Mouse (Mus musculus) midbrain, embryonic 12.5 days (tissue): ENCODE measurements around the gene Zmiz1. TPM values are rescaled to one million over a fixed set of nuclear protein-coding genes. Genes with fewer than 3 reads are reported as not detected.
A peak's percentile ranks its signal among the peaks of the same experiment; 100 is the strongest.

Experiments used
- ATAC-seq: fragments of 200-750 bp; cut with Nextera tagmentation; 2 replicates; pipeline ENCODE4 v1.8.0; 2017; ENCODE audit warnings: low read depth, moderate TSS enrichment, moderate library complexity; ENCODE audit not compliant: low FRiP score
- H3K27ac ChIP-seq: fragments of 300-500 bp; sonication (generic); replicated peaks from 2 replicates; pipeline ENCODE4 v1.5.1; 2016; ENCODE audit warnings: mild to moderate bottlenecking
- H3K27me3 ChIP-seq: fragments of 300-500 bp; sonication (generic); 2 replicates; pipeline ENCODE4 v1.6.1; 2016; ENCODE audit warnings: mild to moderate bottlenecking
- H3K36me3 ChIP-seq: fragments of 300-500 bp; sonication (generic); 2 replicates; pipeline ENCODE4 v1.6.1; 2016
- H3K4me1 ChIP-seq: fragments of 300-500 bp; sonication (generic); 2 replicates; pipeline ENCODE4 v1.6.1; 2016
- H3K4me2 ChIP-seq: fragments of 300-500 bp; sonication (generic); replicated peaks from 2 replicates; pipeline ENCODE4 v1.6.1; 2016; ENCODE audit warnings: mild to moderate bottlenecking, moderate library complexity
- H3K4me3 ChIP-seq: fragments of 300-500 bp; sonication (generic); 2 replicates; pipeline ENCODE4 v1.5.1; 2016; ENCODE audit warnings: mild to moderate bottlenecking
- H3K9ac ChIP-seq: fragments of 300-500 bp; sonication (generic); replicated peaks from 2 replicates; pipeline ENCODE4 v1.6.1; 2016; ENCODE audit warnings: mild to moderate bottlenecking, moderate library complexity
- H3K9me3 ChIP-seq: fragments of 300-500 bp; sonication (generic); 2 replicates; pipeline ENCODE4 v1.6.1; 2016; ENCODE audit warnings: mild to moderate bottlenecking
- WGBS: fragments of 180-500 bp; shearing (Covaris S2); methylation state at CpG from one replicate; pipeline ENCODE4 v1.1.7; 2016; 5-methylcytosine and 5-hydroxymethylcytosine counted together
- polyA plus RNA-seq: library from polyadenylated mRNA; unstranded; fragments of >200 nt; fragmentation: Nextera tagmentation; extraction: Ambion mirVana; gene quantifications from 2 replicates; pipeline ENCODE4 v1.2.1, GENCODE M21; 2016

The Zmiz1 gene
- polyA plus RNA-seq, 1 experiment from 2014 or later = 79.4 TPM

DNA sequence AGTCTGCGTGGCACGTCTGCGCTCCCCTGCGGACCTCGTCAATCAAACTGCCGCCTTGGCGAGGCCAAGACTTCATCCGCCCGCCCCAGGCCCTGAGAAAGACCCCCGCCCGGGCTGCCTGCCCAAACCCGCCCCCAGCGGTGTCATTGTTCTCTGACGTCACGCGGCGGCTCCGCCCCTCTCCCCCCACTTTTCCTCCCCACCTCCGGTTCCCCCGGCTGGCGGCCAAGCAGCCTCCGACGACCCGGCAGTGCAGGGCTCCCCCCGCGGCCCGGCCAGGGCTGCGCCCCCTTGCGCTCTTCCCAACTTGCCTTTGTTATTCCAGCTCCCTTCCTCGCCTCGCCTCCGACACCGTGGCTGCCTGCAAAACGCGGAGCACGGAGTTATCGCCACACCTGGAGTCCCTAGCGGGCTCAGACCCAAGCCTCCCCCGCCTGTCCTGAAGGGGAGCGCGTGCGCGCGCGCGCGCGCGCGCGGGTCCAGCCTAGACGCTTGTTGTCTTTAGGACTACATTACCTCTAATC lies 1.5 kb upstream of the Zmiz1 start:
- no peaks in the 10 kb centered on the region for H3K27me3 ChIP-seq
- no peaks in the 10 kb centered on the region for H3K9me3 ChIP-seq
- H3K4me3 ChIP-seq = peak overlapping the region; percentile 98
- H3K27ac ChIP-seq = peak overlapping the region; percentile 99
- peaks cover 41% of the 10 kb centered on the region for H3K4me1 ChIP-seq
- under 1% methylated on average over 51 of the region's 52 CpGs for WGBS
- peak overlapping the region; percentile 96 for H3K4me2 ChIP-seq
- peak overlapping the region; percentile 100 for H3K9ac ChIP-seq
- H3K36me3 ChIP-seq = no peaks in the 10 kb centered on the region
- ATAC-seq = peak; percentile 85

DNA sequence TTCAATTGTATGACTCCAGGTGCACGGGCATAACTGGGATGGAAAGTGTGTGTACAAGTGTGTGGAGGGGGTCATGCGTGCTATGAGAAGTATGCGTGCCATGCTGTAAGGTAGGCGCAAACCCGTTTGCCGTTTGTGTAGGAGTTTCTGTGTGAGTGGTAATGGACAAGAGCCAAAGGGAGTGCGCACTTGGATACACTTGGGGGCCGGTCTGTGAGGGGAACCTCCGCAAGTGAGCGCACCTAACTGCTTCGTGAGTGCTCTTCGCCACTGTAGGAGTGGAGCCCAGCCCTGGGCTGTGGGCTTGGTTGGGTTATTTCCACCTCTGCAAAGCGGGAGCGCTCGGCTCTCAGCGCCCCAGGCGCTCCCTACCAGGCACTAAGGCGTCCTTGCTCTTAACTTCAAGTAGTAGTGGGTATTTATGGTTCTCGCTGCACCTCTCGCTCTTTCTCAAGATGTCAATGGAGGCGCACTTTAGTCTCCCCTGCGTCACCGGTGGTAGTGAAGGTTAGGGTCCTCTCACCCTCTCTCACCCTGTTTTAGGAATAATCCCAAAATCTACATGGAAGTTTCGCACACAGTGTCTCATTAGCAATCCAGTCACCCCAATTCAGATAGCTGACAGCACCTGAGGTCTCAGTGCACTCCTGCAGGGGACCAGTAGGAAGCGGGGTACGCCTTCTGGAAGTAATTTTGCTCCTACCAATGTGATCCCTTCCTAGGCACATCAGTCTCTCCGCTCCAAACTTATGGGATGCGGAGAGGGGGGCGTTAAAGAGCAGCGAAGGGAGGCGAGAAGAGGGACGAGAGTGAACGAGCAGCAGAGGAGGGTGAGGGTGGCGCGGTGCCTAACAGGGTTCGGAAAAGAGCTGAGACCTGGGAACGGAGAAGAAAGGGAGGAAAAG lies 622 bp upstream of the Zmiz1 start:
- Histone ChIP-seq H3K4me2 (peak overlapping the region; percentile 96), H3K4me3 (peak overlapping the region; percentile 98), H3K4me1 (peaks cover 50% of the 10 kb centered on the region), H3K27me3 (no peaks in the 10 kb centered on the region), H3K27ac (peak overlapping the region; percentile 99), H3K36me3 (no peaks in the 10 kb centered on the region), H3K9ac (peak overlapping the region; percentile 100), H3K9me3 (no peaks in the 10 kb centered on the region)
- WGBS = under 1% methylated on average over 37 of the region's 37 CpGs
- peak; percentile 13; the same call in 1 of the 2 replicates for ATAC-seq

DNA sequence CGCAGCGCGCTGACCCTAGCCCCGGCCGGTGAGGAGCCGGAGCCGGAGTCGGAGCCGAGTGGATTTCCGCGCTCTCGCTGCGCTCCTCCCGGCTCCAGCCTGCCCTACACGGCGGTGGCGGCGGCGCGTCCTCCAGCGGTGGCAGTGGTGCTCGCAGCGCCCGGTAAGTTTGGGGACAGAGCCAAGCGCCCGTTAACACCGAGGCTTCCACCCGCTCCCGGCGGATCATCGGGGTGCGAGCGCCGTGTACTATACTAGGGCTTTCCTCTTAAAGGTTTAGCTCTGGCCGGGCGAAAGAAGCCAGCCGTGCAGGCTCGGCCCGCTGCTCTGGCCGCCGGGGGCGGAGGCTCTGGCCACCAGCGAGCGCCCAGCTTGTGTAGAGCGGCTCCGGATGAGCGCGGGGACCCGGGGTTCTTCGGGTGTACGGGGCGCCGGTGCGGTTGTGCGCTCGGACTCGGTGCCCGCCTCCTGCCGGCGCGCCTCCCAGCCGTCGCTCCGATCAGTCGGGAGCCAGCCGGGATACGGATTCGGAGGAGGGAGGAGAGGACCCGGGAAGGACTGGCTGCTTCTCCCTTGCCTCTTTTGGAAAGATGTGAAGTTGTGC lies 511 bp downstream of the Zmiz1 start:
- peak; percentile 10; the same call in 1 of the 2 replicates for ATAC-seq
- Histone ChIP-seq H3K27ac (peak overlapping the region; percentile 99), H3K4me2 (peak overlapping the region; percentile 96), H3K4me1 (peaks cover 61% of the 10 kb centered on the region), H3K4me3 (peak overlapping the region; percentile 98), H3K9ac (peak overlapping the region; percentile 100), H3K36me3 (no peaks in the 10 kb centered on the region), H3K9me3 (no peaks in the 10 kb centered on the region), H3K27me3 (no peaks in the 10 kb centered on the region)
- under 1% methylated on average over 68 of the region's 69 CpGs for WGBS

DNA sequence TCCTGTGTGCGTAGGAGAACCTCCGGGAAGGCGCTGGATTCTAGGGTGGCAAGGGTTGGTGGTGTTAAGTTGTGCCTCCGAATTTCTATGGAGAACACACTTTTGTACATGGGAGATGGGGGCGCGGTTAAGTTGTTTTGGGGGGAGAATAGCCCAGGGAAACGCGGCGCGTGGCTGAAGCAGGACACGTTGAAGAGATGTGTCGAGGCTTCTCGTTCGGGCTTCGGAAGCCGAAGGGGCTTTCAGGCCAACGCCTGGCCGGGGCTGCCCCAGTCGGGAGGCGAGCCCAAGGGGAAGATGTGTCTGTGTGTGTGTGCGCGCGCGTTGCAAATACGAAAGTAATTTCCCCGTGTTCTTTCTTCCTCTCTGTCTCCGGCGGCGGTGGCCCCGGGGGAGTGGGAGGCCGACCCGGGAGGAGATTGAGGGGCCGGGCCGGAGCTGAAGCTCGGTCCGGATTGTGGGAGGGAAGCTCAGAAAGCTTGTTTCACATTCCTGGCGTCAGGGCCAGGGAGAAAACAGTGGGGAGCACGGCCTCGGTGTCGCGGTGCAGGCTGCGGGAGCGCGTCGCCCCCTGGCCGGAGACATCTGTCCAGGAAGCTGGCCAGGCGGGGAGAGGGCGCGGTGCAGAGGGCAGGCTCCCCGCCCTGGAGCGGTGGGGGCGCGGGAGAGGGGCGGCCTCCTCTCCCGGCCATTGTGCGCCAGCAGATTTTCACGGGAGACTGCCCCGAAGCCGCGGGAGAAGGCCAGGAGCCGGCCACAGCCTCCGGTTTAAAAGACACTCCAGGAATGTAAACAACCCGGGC lies 1.2 kb downstream of the Zmiz1 start:
- peak overlapping the region; percentile 96 for H3K4me2 ChIP-seq
- H3K4me1 ChIP-seq = peaks cover 68% of the 10 kb centered on the region
- peak overlapping the region; percentile 98 for H3K4me3 ChIP-seq
- H3K9me3 ChIP-seq = no peaks in the 10 kb centered on the region
- no peak for ATAC-seq
- peak overlapping the region; percentile 99 for H3K27ac ChIP-seq
- H3K9ac ChIP-seq = peak overlapping the region; percentile 100
- H3K27me3 ChIP-seq = no peaks in the 10 kb centered on the region
- no peaks in the 10 kb centered on the region for H3K36me3 ChIP-seq
- under 1% methylated on average over 56 of the region's 63 CpGs for WGBS

DNA sequence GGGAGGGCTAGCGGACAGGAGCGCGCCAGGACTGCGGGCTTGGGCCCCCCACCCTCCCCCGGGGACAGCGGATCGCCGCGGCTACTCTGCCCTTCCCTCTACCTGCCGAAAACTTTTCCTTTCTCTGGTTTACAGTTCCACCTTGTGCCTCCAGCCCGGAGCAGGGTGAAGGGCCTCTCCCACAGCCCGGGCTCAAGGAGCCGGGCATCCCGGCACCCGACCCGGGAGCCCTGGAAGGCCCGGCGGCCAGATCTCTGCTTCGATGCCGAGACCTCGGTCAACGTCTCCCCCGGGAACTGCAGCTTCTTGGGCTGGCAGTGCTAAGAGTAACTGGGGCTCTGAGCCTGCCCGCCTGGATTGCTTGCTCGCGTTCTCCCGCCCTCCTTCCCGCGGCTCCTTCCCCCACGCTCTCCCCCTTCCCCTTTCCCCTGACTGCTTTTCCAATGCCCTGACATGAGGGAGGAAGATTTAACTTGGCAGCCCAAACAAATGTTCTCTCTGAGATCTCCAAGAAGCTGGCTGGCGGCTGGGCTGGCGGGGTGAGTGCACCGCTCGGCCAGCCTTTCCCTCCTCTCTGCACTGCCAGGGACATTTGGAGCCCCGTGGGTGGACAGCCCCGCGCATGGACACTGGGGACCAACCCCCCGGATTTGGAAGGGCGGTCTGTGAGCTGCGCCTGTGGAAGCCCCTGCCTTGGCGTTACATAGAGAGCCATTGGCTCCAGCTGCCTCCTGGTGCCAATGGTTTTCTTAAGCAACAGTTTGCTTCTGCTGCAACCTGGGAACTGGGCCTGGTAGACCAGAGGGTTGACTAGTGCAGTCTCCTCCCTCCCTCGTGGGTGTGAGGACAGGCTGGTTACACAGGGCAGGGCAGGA lies 2.1 kb downstream of the Zmiz1 start:
- ATAC-seq = no peak
- Histone ChIP-seq H3K27ac (peak overlapping the region; percentile 99), H3K9me3 (no peaks in the 10 kb centered on the region), H3K4me2 (peak overlapping the region; percentile 96), H3K27me3 (no peaks in the 10 kb centered on the region), H3K4me3 (peak overlapping the region; percentile 98), H3K9ac (peak overlapping the region; percentile 100), H3K36me3 (no peaks in the 10 kb centered on the region), H3K4me1 (peaks cover 69% of the 10 kb centered on the region)
- WGBS = 1% methylated on average over 42 of the region's 42 CpGs

DNA sequence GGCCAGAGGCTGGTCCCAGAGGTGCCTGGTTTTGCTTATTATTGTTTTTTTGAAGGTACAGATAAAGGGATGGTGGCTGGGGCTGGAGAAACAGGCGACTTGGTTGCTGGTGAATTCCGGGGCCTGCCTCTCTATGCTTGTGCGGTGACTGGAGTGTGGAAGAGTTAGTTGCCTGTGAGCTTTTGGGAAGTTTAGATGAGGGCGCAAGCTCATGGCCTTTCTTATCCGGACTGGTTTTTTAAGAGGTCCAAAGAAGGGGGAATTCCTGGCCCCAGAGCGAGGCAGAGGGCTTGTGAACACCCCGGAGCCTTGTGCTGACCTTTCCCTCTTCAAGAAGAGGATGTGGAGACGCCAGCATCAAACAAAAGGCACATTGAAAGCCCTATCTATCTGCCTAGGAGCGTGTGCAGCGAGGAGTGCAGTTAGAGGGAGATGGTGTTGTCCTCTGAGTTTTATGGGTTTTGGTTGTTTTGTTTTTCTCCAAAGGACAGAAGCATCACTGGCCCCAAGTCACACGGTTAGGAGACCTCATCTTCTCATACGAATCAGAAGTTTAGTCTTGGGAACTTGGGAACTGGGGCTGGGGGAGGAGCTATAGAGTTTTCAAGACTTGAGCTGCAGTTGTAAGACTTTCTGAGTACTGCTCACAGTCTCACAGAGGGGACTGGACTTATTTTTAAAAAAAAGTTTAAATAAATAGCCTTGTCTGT lies 2.8 kb downstream of the Zmiz1 start:
- peak overlapping the region; percentile 98 for H3K4me3 ChIP-seq
- H3K9ac ChIP-seq = peak overlapping the region; percentile 100
- H3K27ac ChIP-seq = peak overlapping the region; percentile 99
- no peak for ATAC-seq
- WGBS = 2% methylated on average over 12 of the region's 12 CpGs
- H3K9me3 ChIP-seq = no peaks in the 10 kb centered on the region
- peaks cover 69% of the 10 kb centered on the region for H3K4me1 ChIP-seq
- H3K4me2 ChIP-seq = peak overlapping the region; percentile 96
- no peaks in the 10 kb centered on the region for H3K27me3 ChIP-seq
- no peaks in the 10 kb centered on the region for H3K36me3 ChIP-seq

DNA sequence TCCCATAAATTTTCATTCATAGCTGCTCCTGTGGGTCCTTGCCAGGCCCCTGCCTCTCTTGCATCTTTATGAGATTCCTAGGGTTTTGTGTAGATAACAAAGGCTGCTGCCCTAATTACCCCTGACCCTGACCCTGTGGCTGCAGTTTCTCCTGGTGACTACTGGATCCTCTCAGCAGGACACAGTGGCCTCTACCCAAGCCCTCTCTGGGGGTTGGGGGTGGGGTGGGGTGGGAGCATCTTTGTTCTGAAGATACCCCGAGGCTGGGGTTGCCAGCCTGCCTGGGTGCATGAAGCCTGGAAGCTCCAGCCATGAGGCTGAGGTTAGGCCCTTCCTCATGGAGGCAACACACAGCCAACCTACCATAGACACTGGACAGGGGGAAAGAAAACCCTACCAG lies 4.0 kb downstream of the Zmiz1 start:
- H3K9me3 ChIP-seq = no peaks in the 10 kb centered on the region
- peaks cover 76% of the 10 kb centered on the region for H3K4me1 ChIP-seq
- H3K27ac ChIP-seq = no peak overlapping the region
- no peak for ATAC-seq
- H3K4me2 ChIP-seq = peak overlapping the region; percentile 96
- peak overlapping the region; percentile 98 for H3K4me3 ChIP-seq
- H3K27me3 ChIP-seq = no peaks in the 10 kb centered on the region
- H3K36me3 ChIP-seq = no peaks in the 10 kb centered on the region
- H3K9ac ChIP-seq = peak overlapping the region; percentile 100
- WGBS = 0% methylated on average over 1 of the region's 1 CpGs

DNA sequence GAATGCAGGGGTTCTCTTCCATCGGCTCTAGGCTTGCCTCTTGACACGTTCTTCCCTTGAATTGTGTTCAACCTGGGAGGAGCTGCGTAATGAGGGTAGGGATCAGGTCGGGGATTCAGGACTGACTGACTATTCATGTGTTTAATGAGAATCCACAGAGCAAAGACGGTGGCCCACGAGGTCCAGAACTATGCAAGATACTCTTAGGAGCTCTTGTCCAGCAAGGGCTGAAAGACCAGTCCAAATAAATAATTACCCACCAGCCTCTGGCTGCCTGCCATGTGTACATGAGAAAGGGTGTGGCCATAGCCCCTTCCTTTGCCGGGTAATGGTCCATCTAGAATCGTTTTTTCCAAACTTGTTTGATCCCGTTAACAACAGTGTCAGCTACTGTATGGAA lies 4.9 kb downstream of the Zmiz1 start:
- no peaks in the 10 kb centered on the region for H3K9me3 ChIP-seq
- peaks cover 79% of the 10 kb centered on the region for H3K4me1 ChIP-seq
- H3K27ac ChIP-seq = peak overlapping the region; percentile 42; the same call in 1 of the 2 replicates
- H3K4me3 ChIP-seq = 0 out of 2 replicates have a peak overlapping the region, but pooled peaks have one; percentile 7
- H3K9ac ChIP-seq = no peak overlapping the region
- peak overlapping the region; percentile 96 for H3K4me2 ChIP-seq
- H3K27me3 ChIP-seq = no peaks in the 10 kb centered on the region
- no peak for ATAC-seq
- 27% methylated on average over 9 of the region's 9 CpGs for WGBS
- no peaks in the 10 kb centered on the region for H3K36me3 ChIP-seq

DNA sequence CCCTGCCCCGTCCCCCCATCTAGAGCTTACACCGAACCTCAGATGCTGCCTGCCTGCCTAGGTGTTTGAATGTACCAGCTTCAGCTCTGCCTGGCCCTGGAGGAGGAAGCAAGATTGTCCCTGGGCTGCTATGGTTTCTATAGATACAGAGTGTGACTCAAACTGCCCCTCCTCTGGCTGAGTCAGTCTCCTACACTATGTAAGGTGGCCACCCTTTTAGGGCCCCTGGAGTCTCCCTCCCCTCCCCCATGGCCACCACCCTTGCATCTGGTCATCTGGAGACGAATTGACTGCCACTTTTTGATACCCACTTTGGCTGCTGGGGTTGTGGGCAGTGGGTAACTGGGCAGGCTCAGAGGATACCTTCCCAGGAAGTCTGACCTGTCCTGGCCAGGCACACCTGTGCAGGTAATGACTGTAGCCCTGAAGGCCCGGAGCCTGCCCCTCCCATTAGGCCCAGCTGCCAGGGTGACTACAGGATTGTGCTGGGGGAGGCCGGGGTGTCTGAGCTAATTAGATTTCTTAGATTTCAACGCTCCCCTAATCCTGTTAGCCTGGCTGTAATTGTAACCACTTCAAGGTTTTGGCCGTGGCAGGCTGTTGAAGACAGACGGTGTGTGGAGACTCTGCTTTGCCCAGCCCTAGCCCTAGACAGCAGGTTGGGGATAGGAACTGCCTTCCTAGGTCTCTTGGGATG lies 5.8 kb downstream of the Zmiz1 start:
- no peaks in the 10 kb centered on the region for H3K36me3 ChIP-seq
- no peaks in the 10 kb centered on the region for H3K9me3 ChIP-seq
- 24% methylated on average over 8 of the region's 8 CpGs for WGBS
- H3K4me3 ChIP-seq = peak overlapping the region; percentile 10; the same call in 1 of the 2 replicates
- H3K4me2 ChIP-seq = peak overlapping the region; percentile 96
- peak overlapping the region; percentile 42 for H3K27ac ChIP-seq
- H3K9ac ChIP-seq = peak overlapping the region; percentile 34; the same call in 1 of the 2 replicates
- H3K27me3 ChIP-seq = no peaks in the 10 kb centered on the region
- peak; percentile 39 for ATAC-seq
- peaks cover 87% of the 10 kb centered on the region for H3K4me1 ChIP-seq

DNA sequence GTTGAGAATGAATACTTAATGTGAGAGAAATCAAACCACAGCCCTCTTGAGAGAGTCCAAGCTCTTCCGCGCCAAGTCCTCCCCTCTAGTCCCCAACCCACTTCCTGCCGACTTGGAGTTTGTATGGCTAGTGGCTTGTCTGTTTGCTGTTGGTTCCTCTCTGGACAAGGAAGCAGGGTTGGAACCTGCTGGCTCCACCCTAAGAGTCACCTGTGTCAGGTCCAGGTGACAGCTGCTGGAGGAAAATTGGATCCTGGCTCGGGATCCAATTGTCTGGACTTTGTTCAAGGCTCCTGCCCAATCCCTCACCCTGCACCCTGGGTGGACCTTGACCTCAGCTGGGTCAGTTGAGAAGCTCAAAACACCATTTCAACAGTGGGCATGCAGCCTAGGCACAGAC lies 7.4 kb downstream of the Zmiz1 start:
- Histone ChIP-seq H3K9ac (no peak overlapping the region), H3K27ac (0 out of 2 replicates have a peak overlapping the region, but pooled peaks have one; percentile 17)
- ATAC-seq = no peak

More for the DNA sequence above, 7.4 kb downstream of the Zmiz1 start:
- H3K4me3 ChIP-seq = no peak overlapping the region
- H3K4me1 ChIP-seq = peaks cover 98% of the 10 kb centered on the region
- no peaks in the 10 kb centered on the region for H3K36me3 ChIP-seq
- H3K4me2 ChIP-seq = peak overlapping the region; percentile 96; the same call in 1 of the 2 replicates
- H3K27me3 ChIP-seq = no peaks in the 10 kb centered on the region
- WGBS = 75% methylated on average over 4 of the region's 4 CpGs
- H3K9me3 ChIP-seq = no peaks in the 10 kb centered on the region
